Mouse (Mus musculus) liver, adult 10 weeks (tissue): Measurements from ENCODE around the gene Vmn1r120. TPM values are rescaled to one million over a fixed set of nuclear protein-coding genes. Genes with fewer than 3 reads are reported as not detected.

Experiments used
- polyA plus RNA-seq: library from polyadenylated mRNA; stranded (reverse); fragments of 350-450 nt; fragmentation: Illumina TruSeq; extraction: RNeasy Lipid Tissue Mini Kit (QIAGEN cat#74804); gene quantifications from one replicate; pipeline ENCODE4 v1.2.3, GENCODE M21; 2014; ENCODE audit warnings: low read depth, low replicate concordance

The Vmn1r120 gene
- not detected for polyA plus RNA-seq

GRCm38 (mm10) chr7:21053684-21054083 is at the start of gene Vmn1r120:
Gene Vmn1r120 (minus strand): TSS chr7:21053784.

GRCm38 (mm10) chr7:21098413-21098812 is 44.8 kb upstream of the Vmn1r120 start, which contains the start of gene Vmn1r121:
Gene Vmn1r121 (minus strand): TSS chr7:21098513.

GRCm38 (mm10) chr7:21012355-21012754 is 41.2 kb downstream of the Vmn1r120 start, which contains the start of gene Vmn1r119:
Gene Vmn1r119 (minus strand): TSS chr7:21012455.

Other genes with a start within 250 kb of the Vmn1r120 start
- not detected for gene Vmn1r114, start 241.6 kb downstream of the Vmn1r120 start, polyA plus RNA-seq
- not detected for gene Vmn1r115, start 208.8 kb downstream of the Vmn1r120 start, polyA plus RNA-seq
- not detected for gene Vmn1r116, start 181.5 kb downstream of the Vmn1r120 start, polyA plus RNA-seq
- not detected for gene Vmn1r117, start 169.7 kb downstream of the Vmn1r120 start, polyA plus RNA-seq
- not detected for gene Vmn1r118, start 141.4 kb downstream of the Vmn1r120 start, polyA plus RNA-seq
- gene Vmn1r119, start 41.3 kb downstream of the Vmn1r120 start, polyA plus RNA-seq, result not detected
- not detected for gene Vmn1r121, start 44.7 kb upstream of the Vmn1r120 start, polyA plus RNA-seq
- not detected for gene Vmn1r122, start 80.3 kb upstream of the Vmn1r120 start, polyA plus RNA-seq
- not detected for gene Vmn1r123, start 108.4 kb upstream of the Vmn1r120 start, polyA plus RNA-seq
- gene Gm5157, start 136.6 kb upstream of the Vmn1r120 start, polyA plus RNA-seq, result not detected
- not detected for gene Vmn1r124, start 206.8 kb upstream of the Vmn1r120 start, polyA plus RNA-seq
- not detected for gene Vmn1r125, start 218.4 kb upstream of the Vmn1r120 start, polyA plus RNA-seq
- gene Vmn1r126, start 247.7 kb upstream of the Vmn1r120 start, polyA plus RNA-seq, result not detected